Mouse (Mus musculus): ENCODE results near the gene Krtap1-3. TPM values are rescaled to one million over a fixed set of nuclear protein-coding genes. Genes with fewer than 3 reads are reported as not detected.

Krtap1-3 gene
- not detected in 2 replicates for polyA plus RNA-seq (2014; fragmentation: Nextera tagmentation; extraction: Ambion mirVana)

DNA sequence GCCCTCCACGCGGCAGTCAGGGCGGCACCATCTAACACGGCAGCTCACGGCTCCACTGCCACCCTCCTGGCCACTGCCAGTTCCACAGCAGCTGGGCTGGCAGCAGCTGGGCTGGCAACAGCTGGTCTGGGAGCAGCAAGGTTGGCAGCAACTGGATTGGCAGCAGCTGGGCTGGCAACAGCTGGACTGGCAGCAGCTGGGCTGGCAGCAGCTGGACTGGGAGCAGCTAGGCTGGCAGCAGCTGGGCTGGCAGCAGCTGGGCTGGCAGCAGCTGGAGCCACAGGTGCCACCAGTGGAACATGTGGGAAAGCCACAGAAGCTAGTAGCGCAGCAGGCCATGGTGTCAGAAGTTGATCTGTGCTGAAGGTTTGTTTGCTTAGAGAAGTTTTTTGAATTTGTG is at the start of gene Krtap1-3:
Gene Krtap1-3 (minus strand): TSS at position 359 of the 400 bp plus-strand sequence.
- Histone ChIP-seq H3K4me2 (no peak within 1 kb of the TSS), H3K4me1 (ENCODE audit: control insufficient read depth, insufficient read depth, low read length) (no peaks in the 10 kb centered on the region), H3K27me3 (ENCODE audit: control insufficient read depth, insufficient read depth, low read length) (no peaks in the 10 kb centered on the region), H3K4me3 (ENCODE audit: low read depth, low read length) (no peak within 1 kb of the TSS), H3K27ac (ENCODE audit: low read depth, low read length) (no peak within 1 kb of the TSS), H3K9ac (ENCODE audit: low read depth, low read length) (no peak within 1 kb of the TSS), H3K9me3 (replicated peaks; ENCODE audit: control insufficient read depth, low read length) (no peaks in the 10 kb centered on the region), H3K36me3 (ENCODE audit: control insufficient read depth, insufficient read depth, low read length) (no peaks in the 10 kb centered on the region)
- 68% methylated on average over 6 of the region's 6 CpGs for WGBS (ENCODE audit: insufficient replicate concordance)
- ATAC-seq (replicated peaks; ENCODE audit: insufficient number of reproducible peaks, low FRiP score, low TSS enrichment): no peak

DNA sequence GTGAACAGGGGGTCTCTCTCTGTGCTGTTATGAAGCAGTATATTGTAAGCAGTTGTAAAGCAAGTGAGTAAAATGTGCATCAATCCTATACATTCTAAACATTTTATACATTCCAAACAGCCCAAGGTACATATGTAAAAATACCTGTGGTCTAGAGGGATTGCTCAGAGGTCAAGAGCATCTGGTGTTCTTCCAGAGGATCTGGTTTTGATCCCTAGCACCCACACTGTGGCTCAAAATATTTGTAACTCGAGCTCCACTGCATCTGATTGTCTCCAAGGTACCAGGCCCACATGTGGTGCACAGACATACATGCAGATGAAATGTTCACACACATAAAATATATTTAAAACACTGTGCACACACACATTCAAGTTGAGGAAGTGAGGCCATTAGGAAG is 49.8 kb upstream of the Krtap1-3 start:
- Histone ChIP-seq H3K4me3 (ENCODE audit: low read depth, low read length) (no peak overlapping the region), H3K27me3 (ENCODE audit: control insufficient read depth, insufficient read depth, low read length) (no peaks in the 10 kb centered on the region)
- 20% methylated on average over 1 of the region's 1 CpGs for WGBS (ENCODE audit: insufficient replicate concordance)

DNA sequence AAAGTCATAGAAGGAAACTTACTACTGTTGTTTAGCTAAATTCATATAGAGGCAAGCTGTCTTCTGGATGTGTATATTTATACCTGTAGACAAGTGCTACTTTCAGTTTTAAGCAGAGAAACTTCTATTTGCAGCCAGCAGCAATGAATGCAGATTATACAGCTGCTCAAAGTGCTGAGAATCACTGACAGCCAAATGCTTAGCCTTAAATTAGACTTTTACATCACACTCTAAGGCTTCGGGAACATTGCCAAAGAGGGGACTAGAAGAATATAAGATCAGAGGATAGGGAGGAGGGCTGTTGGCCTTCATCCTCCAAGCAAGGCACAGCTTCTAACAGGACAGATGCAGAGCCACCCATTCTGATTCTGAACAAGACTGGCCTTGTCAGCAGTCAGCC is 45.9 kb upstream of the Krtap1-3 start:
- Histone ChIP-seq H3K36me3 (ENCODE audit: control insufficient read depth, insufficient read depth, low read length) (no peaks in the 10 kb centered on the region), H3K27me3 (ENCODE audit: control insufficient read depth, insufficient read depth, low read length) (no peaks in the 10 kb centered on the region), H3K9ac (ENCODE audit: low read depth, low read length) (no peak overlapping the region), H3K27ac (ENCODE audit: low read depth, low read length) (no peak overlapping the region), H3K9me3 (replicated peaks; ENCODE audit: control insufficient read depth, low read length) (no peaks in the 10 kb centered on the region), H3K4me3 (ENCODE audit: low read depth, low read length) (no peak overlapping the region), H3K4me1 (ENCODE audit: control insufficient read depth, insufficient read depth, low read length) (no peaks in the 10 kb centered on the region), H3K4me2 (no peak overlapping the region)
- WGBS (ENCODE audit: insufficient replicate concordance): 71% methylated on average over 1 of the region's 1 CpGs
- ATAC-seq (replicated peaks; ENCODE audit: insufficient number of reproducible peaks, low FRiP score, low TSS enrichment): no peak

More for the DNA sequence above, 49.8 kb upstream of the Krtap1-3 start:
- ATAC-seq (replicated peaks; ENCODE audit: insufficient number of reproducible peaks, low FRiP score, low TSS enrichment): no peak
- H3K4me1 ChIP-seq (ENCODE audit: control insufficient read depth, insufficient read depth, low read length): no peaks in the 10 kb centered on the region
- H3K9ac ChIP-seq (ENCODE audit: low read depth, low read length): no peak overlapping the region
- no peak overlapping the region for H3K27ac ChIP-seq (ENCODE audit: low read depth, low read length)
- no peaks in the 10 kb centered on the region for H3K9me3 ChIP-seq (replicated peaks; ENCODE audit: control insufficient read depth, low read length)
- H3K4me2 ChIP-seq: no peak overlapping the region
- no peaks in the 10 kb centered on the region for H3K36me3 ChIP-seq (ENCODE audit: control insufficient read depth, insufficient read depth, low read length)

DNA sequence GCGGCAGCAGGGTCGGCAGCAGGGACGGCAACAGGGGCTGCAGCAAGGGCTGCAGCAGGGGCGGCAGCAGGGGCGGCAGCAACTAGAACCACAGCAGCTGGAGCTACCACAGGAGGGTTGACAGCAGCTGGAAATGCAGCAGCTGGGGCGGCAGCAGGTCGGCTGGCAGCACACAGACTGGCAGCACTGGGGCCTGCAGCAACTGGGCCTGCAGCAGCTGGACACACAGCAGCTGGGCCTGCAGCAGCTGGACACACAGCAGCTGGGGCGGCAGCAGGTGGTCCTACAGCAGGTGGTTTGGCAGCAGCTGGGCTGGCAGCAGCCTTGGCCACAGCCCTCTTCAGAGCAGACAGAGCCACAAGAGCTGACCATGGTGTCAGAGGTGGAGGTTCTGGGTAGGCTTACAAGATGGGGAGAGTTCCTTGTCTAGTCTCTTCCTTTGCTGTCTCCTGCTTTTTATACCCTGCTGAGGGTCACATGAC is 43.6 kb upstream of the Krtap1-3 start, which contains the start of gene Krtap4-2:
Gene Krtap4-2 (minus strand): TSS at position 432 of the 482 bp plus-strand sequence.
- ATAC-seq (replicated peaks; ENCODE audit: insufficient number of reproducible peaks, low FRiP score, low TSS enrichment): no peak
- H3K9me3 ChIP-seq (replicated peaks; ENCODE audit: control insufficient read depth, low read length): no peaks in the 10 kb centered on the region
- no peak within 1 kb of the TSS for H3K4me2 ChIP-seq
- H3K4me3 ChIP-seq (ENCODE audit: low read depth, low read length): no peak within 1 kb of the TSS
- no peaks in the 10 kb centered on the region for H3K4me1 ChIP-seq (ENCODE audit: control insufficient read depth, insufficient read depth, low read length)
- no peak within 1 kb of the TSS for H3K9ac ChIP-seq (ENCODE audit: low read depth, low read length)
- H3K36me3 ChIP-seq (ENCODE audit: control insufficient read depth, insufficient read depth, low read length): no peaks in the 10 kb centered on the region
- H3K27ac ChIP-seq (ENCODE audit: low read depth, low read length): no peak within 1 kb of the TSS
- 33% methylated on average over 8 of the region's 8 CpGs for WGBS (ENCODE audit: insufficient replicate concordance)
- H3K27me3 ChIP-seq (ENCODE audit: control insufficient read depth, insufficient read depth, low read length): no peaks in the 10 kb centered on the region

DNA sequence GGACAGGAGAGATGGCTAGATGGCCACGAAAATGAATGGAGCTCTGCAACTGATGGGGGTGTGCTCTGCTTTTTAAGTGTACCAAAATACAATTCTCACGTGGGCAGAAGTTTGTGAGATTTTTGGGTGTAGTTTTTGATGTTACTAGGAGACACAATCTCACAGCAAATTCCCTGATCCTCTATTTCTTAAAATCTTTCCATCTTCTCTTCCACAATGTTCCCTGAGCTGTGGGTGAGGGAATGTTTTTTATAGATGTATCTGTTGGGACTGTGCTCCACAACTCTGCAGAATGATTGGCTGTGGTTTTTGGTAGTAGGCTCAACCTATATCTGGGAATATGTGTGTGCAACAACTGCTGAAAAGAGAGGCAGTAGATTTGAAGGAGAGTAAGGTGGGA is 42.2 kb upstream of the Krtap1-3 start:
- no peak overlapping the region for H3K4me2 ChIP-seq
- WGBS (ENCODE audit: insufficient replicate concordance): 54% methylated on average over 2 of the region's 2 CpGs
- H3K9ac ChIP-seq (ENCODE audit: low read depth, low read length): no peak overlapping the region
- no peaks in the 10 kb centered on the region for H3K9me3 ChIP-seq (replicated peaks; ENCODE audit: control insufficient read depth, low read length)
- H3K4me1 ChIP-seq (ENCODE audit: control insufficient read depth, insufficient read depth, low read length): no peaks in the 10 kb centered on the region
- no peak overlapping the region for H3K4me3 ChIP-seq (ENCODE audit: low read depth, low read length)
- no peak for ATAC-seq (replicated peaks; ENCODE audit: insufficient number of reproducible peaks, low FRiP score, low TSS enrichment)
- H3K27me3 ChIP-seq (ENCODE audit: control insufficient read depth, insufficient read depth, low read length): no peaks in the 10 kb centered on the region
- H3K27ac ChIP-seq (ENCODE audit: low read depth, low read length): no peak overlapping the region
- H3K36me3 ChIP-seq (ENCODE audit: control insufficient read depth, insufficient read depth, low read length): no peaks in the 10 kb centered on the region

DNA sequence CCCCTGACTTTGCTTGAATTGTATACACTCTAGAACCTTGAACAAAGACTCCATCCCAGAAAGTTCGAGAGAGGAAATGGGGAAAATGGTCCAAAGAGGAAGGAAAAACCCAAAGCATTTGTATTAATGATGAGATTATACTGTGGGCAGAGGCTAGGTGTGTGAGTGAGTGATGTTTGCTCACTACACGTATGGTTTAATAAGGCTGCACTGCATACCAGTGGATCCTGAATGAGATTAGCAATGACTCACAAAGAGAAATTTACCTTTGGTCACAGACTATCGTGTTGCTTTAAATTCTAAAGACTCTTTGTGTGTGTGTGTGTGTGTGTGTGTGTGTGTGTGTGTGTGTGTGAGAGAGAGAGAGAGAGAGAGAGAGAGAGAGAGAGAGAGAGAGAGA is 39.8 kb upstream of the Krtap1-3 start:
- Histone ChIP-seq H3K9ac (ENCODE audit: low read depth, low read length) (no peak overlapping the region), H3K27ac (ENCODE audit: low read depth, low read length) (no peak overlapping the region), H3K9me3 (replicated peaks; ENCODE audit: control insufficient read depth, low read length) (no peaks in the 10 kb centered on the region), H3K36me3 (ENCODE audit: control insufficient read depth, insufficient read depth, low read length) (no peaks in the 10 kb centered on the region), H3K4me3 (ENCODE audit: low read depth, low read length) (no peak overlapping the region), H3K27me3 (ENCODE audit: control insufficient read depth, insufficient read depth, low read length) (no peaks in the 10 kb centered on the region), H3K4me2 (no peak overlapping the region), H3K4me1 (ENCODE audit: control insufficient read depth, insufficient read depth, low read length) (no peaks in the 10 kb centered on the region)
- ATAC-seq (replicated peaks; ENCODE audit: insufficient number of reproducible peaks, low FRiP score, low TSS enrichment): no peak
- 69% methylated on average over 3 of the region's 3 CpGs for WGBS (ENCODE audit: insufficient replicate concordance)

DNA sequence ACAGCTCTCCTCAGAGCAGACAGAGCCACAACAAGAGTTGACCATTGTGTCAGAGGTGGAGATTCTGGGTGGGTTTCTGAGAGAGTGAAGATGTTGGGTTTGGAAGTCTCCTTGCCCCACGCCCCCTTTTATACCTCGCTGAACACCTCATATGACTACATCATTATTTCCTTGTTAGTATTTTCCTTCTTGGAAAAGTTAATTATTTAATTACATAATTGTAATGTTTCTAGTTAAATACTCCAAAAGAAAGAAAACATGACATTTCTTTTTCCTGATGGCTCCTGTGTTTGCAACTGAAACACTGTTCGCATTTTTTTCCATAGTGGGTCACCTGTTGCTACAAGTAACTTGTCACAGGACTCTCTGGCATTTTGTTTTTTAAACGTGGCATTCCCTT is 37.0 kb upstream of the Krtap1-3 start, which contains the start of gene Krtap4-1:
Gene Krtap4-1 (minus strand): TSS at position 101 of the 400 bp plus-strand sequence.
- no peak for ATAC-seq (replicated peaks; ENCODE audit: insufficient number of reproducible peaks, low FRiP score, low TSS enrichment)
- Histone ChIP-seq H3K27ac (ENCODE audit: low read depth, low read length) (no peak within 1 kb of the TSS), H3K4me3 (ENCODE audit: low read depth, low read length) (no peak within 1 kb of the TSS), H3K4me2 (no peak within 1 kb of the TSS), H3K9me3 (replicated peaks; ENCODE audit: control insufficient read depth, low read length) (no peaks in the 10 kb centered on the region), H3K27me3 (ENCODE audit: control insufficient read depth, insufficient read depth, low read length) (no peaks in the 10 kb centered on the region), H3K9ac (ENCODE audit: low read depth, low read length) (no peak within 1 kb of the TSS), H3K4me1 (ENCODE audit: control insufficient read depth, insufficient read depth, low read length) (no peaks in the 10 kb centered on the region), H3K36me3 (ENCODE audit: control insufficient read depth, insufficient read depth, low read length) (no peaks in the 10 kb centered on the region)
- 72% methylated on average over 4 of the region's 4 CpGs for WGBS (ENCODE audit: insufficient replicate concordance)

DNA sequence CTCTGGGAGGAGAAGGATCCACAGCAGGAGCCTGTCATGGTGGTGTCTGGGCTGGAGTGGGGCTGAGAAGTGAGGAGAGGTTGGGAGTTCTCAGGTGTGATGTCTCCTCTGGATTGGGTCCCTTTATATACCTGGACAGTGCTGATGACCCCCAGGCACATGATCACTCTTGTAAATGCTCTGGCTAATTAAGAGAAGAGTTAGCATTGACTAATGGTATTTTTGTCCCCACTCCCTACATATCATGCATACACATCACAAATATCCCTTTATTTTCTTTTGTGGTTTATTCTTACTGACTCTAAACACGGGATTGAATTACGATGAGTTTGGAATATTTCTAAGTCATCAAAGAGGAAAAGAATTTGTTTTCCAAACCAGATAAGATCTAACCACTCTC is 29.2 kb upstream of the Krtap1-3 start, which contains the start of gene Gm11562:
Gene Gm11562 (minus strand): TSS at position 101 of the 400 bp plus-strand sequence.
- no peak for ATAC-seq (replicated peaks; ENCODE audit: insufficient number of reproducible peaks, low FRiP score, low TSS enrichment)
- 76% methylated on average over 2 of the region's 2 CpGs for WGBS (ENCODE audit: insufficient replicate concordance)
- Histone ChIP-seq H3K4me3 (ENCODE audit: low read depth, low read length) (no peak within 1 kb of the TSS), H3K27me3 (ENCODE audit: control insufficient read depth, insufficient read depth, low read length) (no peaks in the 10 kb centered on the region), H3K4me1 (ENCODE audit: control insufficient read depth, insufficient read depth, low read length) (no peaks in the 10 kb centered on the region), H3K27ac (ENCODE audit: low read depth, low read length) (no peak within 1 kb of the TSS), H3K9ac (ENCODE audit: low read depth, low read length) (no peak within 1 kb of the TSS), H3K9me3 (replicated peaks; ENCODE audit: control insufficient read depth, low read length) (no peaks in the 10 kb centered on the region), H3K4me2 (no peak within 1 kb of the TSS), H3K36me3 (ENCODE audit: control insufficient read depth, insufficient read depth, low read length) (no peaks in the 10 kb centered on the region)

DNA sequence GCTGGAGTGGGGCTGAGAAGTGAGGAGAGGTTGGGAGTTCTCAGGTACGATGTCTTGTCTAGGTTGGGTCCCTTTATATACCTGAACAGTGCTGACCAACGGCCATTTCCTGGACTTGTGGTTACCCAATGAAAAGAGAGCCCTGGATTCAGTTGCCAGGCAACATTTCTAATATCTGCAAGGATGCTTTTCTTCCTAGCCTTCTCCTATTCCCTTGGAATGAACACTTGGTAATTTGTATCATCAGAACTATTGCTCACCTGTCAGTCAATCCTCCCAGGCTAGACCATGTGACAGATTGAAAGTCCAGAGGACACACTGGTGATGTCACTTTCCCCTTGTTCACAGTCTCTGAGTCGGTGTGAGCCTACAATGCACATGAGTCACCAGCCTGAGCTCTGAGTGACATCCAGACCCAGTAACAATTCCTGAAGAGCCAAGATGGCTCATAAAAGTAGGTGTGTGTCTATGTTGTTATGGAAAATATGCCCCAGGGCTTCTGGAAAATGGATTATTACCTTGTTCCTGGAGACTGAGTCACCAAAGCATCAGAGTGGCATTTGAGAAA is 23.7 kb upstream of the Krtap1-3 start, which contains the start of gene Krtap2-4:
Gene Krtap2-4 (minus strand): TSS at position 51 of the 568 bp plus-strand sequence.
- Histone ChIP-seq H3K27ac (ENCODE audit: low read depth, low read length) (no peak within 1 kb of the TSS), H3K27me3 (ENCODE audit: control insufficient read depth, insufficient read depth, low read length) (no peaks in the 10 kb centered on the region), H3K9ac (ENCODE audit: low read depth, low read length) (no peak within 1 kb of the TSS), H3K4me2 (no peak within 1 kb of the TSS), H3K4me3 (ENCODE audit: low read depth, low read length) (no peak within 1 kb of the TSS), H3K9me3 (replicated peaks; ENCODE audit: control insufficient read depth, low read length) (no peaks in the 10 kb centered on the region), H3K36me3 (ENCODE audit: control insufficient read depth, insufficient read depth, low read length) (no peaks in the 10 kb centered on the region), H3K4me1 (ENCODE audit: control insufficient read depth, insufficient read depth, low read length) (no peaks in the 10 kb centered on the region)
- 65% methylated on average over 3 of the region's 3 CpGs for WGBS (ENCODE audit: insufficient replicate concordance)
- no peak for ATAC-seq (replicated peaks; ENCODE audit: insufficient number of reproducible peaks, low FRiP score, low TSS enrichment)

Data from heart, embryonic 11.5 days (tissue).